Mouse (Mus musculus) brain, embryonic 14.5 days (tissue): ENCODE measurements around the gene Olfr1221. TPM values are rescaled to one million over a fixed set of nuclear protein-coding genes. Genes with fewer than 3 reads are reported as not detected.
"Not testable (repeated sequence)": the region's sequence is repeated elsewhere in the genome, so short reads cannot be mapped to it uniquely, and the experiment has no call there.

ENCODE experiments used
- DNase-seq: peaks from one replicate; pipeline ENCODE4 v3.0.0-alpha.2; 2011; ENCODE audit warnings: low read depth
- CTCF ChIP-seq: fragments of 200-500 bp; IDR thresholded peaks from 2 replicates; pipeline ENCODE4 v1.5.1; 2012; ENCODE audit warnings: inconsistent platforms, mild to moderate bottlenecking, moderate library complexity, borderline replicate concordance; ENCODE audit not compliant: insufficient read depth, insufficient read length; ENCODE audit errors: extremely low read depth
- POLR2A ChIP-seq: fragments of 200-500 bp; IDR thresholded peaks from 2 replicates; pipeline ENCODE4 v1.6.1; 2012; ENCODE audit warnings: mild to moderate bottlenecking, inconsistent platforms, borderline replicate concordance; ENCODE audit not compliant: poor library complexity, insufficient read depth, insufficient read length, severe bottlenecking; ENCODE audit errors: extremely low read depth
- polyA plus RNA-seq: library from polyadenylated mRNA; depleted of rRNA; stranded (reverse); fragments of >200 nt; gene quantifications from 2 replicates; pipeline ENCODE4 v1.2.3, GENCODE M21; 2012; rRNA removed

The Olfr1221 gene
- polyA plus RNA-seq, result not detected in 2 replicates

GRCm38 (mm10) chr2:89117183-89117582 lies at the start of gene Olfr1221:
Olfr1221 (minus strand) TSS chr2:89117283.
- TF ChIP-seq POLR2A (no peak), CTCF (no peak)
- DNase-seq, result no peak

- DNase-seq, result not testable (repeated sequence)
Observed at GRCm38 (mm10) chr2:89164711-89165110, 47.6 kb upstream of the Olfr1221 start.

DNA sequence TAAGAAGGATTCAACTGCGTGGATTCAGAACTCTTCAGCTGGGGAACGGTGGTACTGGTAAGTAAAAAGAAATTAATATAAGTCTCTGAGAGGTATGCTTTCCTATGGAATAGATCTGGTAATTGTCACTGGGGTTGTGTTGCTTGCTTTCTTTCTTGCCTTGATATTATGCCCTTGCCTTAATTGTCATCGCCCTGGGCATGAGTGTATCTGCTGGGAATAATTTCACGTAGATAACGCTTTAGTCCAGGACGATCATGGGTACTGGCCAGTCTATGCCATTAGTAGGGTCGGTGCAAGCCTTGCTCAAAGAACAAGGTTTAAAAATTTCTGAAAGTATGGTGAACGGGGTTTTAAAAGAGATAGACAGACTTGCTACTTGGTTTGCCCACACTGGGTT lies 46.9 kb upstream of the Olfr1221 start, which contains the start of gene Olfr1224-ps1:
Gene Olfr1224-ps1, minus strand, starts transcription at position 101 of the 400 bp plus-strand sequence.
- not testable (repeated sequence) for DNase-seq

DNA sequence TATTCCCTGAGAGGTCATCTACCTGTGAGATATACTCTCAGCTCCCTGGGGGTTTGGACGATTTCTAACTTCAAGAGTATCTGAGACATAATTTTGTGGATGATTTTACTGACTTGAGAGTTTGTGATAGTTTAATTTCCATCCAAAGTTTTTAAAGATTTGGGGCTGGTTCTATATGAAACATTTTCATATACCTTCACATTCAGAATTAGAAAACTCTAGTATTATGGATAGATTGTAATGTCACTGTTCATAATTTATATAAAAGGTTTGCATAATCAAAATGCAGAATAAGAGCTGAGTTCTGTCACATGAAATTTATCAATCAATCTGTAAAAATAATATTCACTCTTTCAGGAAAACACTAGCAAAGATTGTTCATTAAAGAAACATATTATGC lies 34.4 kb upstream of the Olfr1221 start, which contains the start of gene Olfr1223:
Gene Olfr1223, minus strand, starts transcription at position 101 of the 400 bp plus-strand sequence.
- TF ChIP-seq POLR2A (no peak), CTCF (no peak)
- DNase-seq, result no peak

DNA sequence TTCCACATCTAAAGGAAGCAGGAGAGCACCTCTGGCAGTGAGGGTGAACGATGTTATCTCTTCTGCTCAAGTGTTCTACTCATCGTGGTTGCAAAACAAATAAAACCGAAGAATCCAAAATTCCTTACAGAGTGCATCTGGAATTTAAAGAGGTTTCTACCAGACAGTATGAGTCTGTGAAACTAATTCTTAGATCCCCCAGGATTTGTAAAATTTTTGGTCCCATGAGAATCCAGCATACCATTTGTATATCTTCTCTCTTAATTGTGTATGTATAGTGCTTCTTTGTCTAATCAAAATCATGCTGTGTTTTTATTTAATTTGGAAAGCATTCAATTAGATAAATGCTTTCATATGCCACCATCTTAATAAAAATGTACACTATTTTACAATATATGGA lies 15.9 kb upstream of the Olfr1221 start, which contains the start of gene Olfr1222:
Gene Olfr1222, minus strand, starts transcription at position 101 of the 400 bp plus-strand sequence.
- TF ChIP-seq POLR2A (no peak), CTCF (no peak)
- DNase-seq, result no peak

DNA sequence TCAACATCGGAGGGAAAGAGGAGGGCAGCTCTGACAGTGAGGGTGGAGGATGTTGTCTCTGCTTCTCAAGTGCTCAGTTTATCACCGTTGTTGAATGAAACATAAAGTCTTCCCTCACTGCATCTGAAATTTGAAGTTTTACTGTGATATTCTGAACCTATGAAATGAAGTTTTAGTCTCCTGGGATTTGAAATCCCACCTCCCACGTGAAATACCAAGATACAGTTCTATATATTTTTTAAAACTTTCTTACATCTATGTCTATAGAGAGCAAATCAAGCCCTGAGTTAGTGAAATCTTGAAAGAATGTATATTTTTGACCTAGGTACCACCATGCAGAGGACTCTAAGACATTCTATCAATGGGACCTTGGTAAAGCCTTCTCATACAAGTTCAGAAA lies 10.3 kb downstream of the Olfr1221 start, which contains the start of gene Olfr1220:
Gene Olfr1220, minus strand, starts transcription at position 101 of the 400 bp plus-strand sequence.
- DNase-seq, result no peak
- TF ChIP-seq CTCF, result no peak
- no peak for TF ChIP-seq POLR2A

GRCm38 (mm10) chr2:89105651-89106050 lies 11.4 kb downstream of the Olfr1221 start:
- DNase-seq, result no peak
- TF ChIP-seq CTCF (no peak), POLR2A (no peak)

- TF ChIP-seq CTCF (no peak), POLR2A (no peak)
- no peak for DNase-seq
Observed at GRCm38 (mm10) chr2:89093848-89094247, 23.2 kb downstream of the Olfr1221 start.

DNA sequence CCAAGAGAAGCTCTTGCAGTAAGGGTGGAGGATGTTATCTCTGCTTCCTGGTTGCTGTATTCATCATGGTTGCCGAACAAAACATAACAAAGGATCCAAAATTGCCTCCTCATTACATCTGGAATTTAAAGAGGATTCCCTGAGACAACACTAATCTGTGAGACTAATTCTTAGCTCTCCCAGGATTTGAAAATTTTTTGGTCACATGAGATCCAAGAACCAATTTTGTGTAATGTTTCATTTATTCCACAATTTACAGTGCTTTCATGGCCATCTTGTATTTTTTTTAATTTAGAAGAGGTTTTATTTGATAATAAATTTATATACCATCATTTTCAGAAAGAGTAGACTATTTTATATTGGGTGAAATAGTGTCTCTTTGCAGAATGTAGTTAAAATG lies 33.7 kb downstream of the Olfr1221 start, which contains the start of gene Olfr1219:
Gene Olfr1219, minus strand, starts transcription at position 101 of the 400 bp plus-strand sequence.
- TF ChIP-seq POLR2A, result no peak
- no peak for TF ChIP-seq CTCF
- DNase-seq, result no peak

- no peak for TF ChIP-seq POLR2A
- no peak for TF ChIP-seq CTCF
- DNase-seq, result no peak
Observed at GRCm38 (mm10) chr2:89081487-89081886, 35.6 kb downstream of the Olfr1221 start.

DNA sequence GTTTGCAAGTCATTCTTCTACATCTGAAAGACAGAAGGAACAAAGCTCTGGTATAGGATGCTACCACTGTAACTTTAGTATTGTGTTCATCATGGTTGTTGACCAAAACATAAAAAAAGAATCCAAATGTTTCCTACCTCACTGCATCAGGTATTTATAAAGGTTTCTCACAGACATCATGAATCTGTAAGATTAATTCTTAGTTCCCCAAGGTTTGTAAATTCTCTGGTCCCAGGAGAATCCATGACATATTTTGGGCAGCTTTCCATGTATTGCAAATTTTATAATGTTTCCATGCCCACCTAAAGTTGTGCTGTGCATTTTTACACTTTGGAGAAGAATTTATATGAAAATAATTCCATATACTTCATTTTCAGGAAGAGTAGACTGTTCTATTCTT lies 56.0 kb downstream of the Olfr1221 start, which contains the start of gene Olfr1218:
Gene Olfr1218, minus strand, starts transcription at position 101 of the 400 bp plus-strand sequence.
- TF ChIP-seq POLR2A, result no peak
- TF ChIP-seq CTCF, result no peak
- DNase-seq, result no peak

Other genes with a start within 250 kb of the Olfr1221 start
- not detected in 2 replicates for gene Olfr1208, start 215.0 kb downstream of the Olfr1221 start, polyA plus RNA-seq
- not detected in 2 replicates for gene Olfr1209, start 202.1 kb downstream of the Olfr1221 start, polyA plus RNA-seq
- gene Olfr1211, start 179.2 kb downstream of the Olfr1221 start, polyA plus RNA-seq, result not detected in 2 replicates
- not detected in 2 replicates for gene Olfr1212, start 163.3 kb downstream of the Olfr1221 start, polyA plus RNA-seq
- not detected in 2 replicates for gene Gm13762, start 137.0 kb downstream of the Olfr1221 start, polyA plus RNA-seq
- not detected in 2 replicates for gene Olfr1214, start 124.6 kb downstream of the Olfr1221 start, polyA plus RNA-seq
- not detected in 2 replicates for gene Olfr1215, start 110.3 kb downstream of the Olfr1221 start, polyA plus RNA-seq
- not detected in 2 replicates for gene Olfr1216, start 98.9 kb downstream of the Olfr1221 start, polyA plus RNA-seq
- gene Olfr1217, start 85.2 kb downstream of the Olfr1221 start, polyA plus RNA-seq, result not detected in 2 replicates
- gene Olfr1218, start 56.1 kb downstream of the Olfr1221 start, polyA plus RNA-seq, result not detected in 2 replicates
- not detected in 2 replicates for gene Olfr1219, start 33.8 kb downstream of the Olfr1221 start, polyA plus RNA-seq
- not detected in 2 replicates for gene Olfr1220, start 10.4 kb downstream of the Olfr1221 start, polyA plus RNA-seq
- not detected in 2 replicates for gene Olfr1222, start 15.8 kb upstream of the Olfr1221 start, polyA plus RNA-seq
- not detected in 2 replicates for gene Olfr1223, start 34.3 kb upstream of the Olfr1221 start, polyA plus RNA-seq
- not detected in 2 replicates for gene Olfr1224-ps1, start 46.8 kb upstream of the Olfr1221 start, polyA plus RNA-seq
- gene Olfr1225, start 57.4 kb upstream of the Olfr1221 start, polyA plus RNA-seq, result not detected in 2 replicates
- gene Olfr1226, start 82.8 kb upstream of the Olfr1221 start, polyA plus RNA-seq, result not detected in 2 replicates
- gene Olfr1228, start 136.8 kb upstream of the Olfr1221 start, polyA plus RNA-seq, result not detected in 2 replicates
- not detected in 2 replicates for gene Olfr1229, start 170.7 kb upstream of the Olfr1221 start, polyA plus RNA-seq
- gene Olfr1230, start 180.0 kb upstream of the Olfr1221 start, polyA plus RNA-seq, result not detected in 2 replicates
- not detected in 2 replicates for gene Olfr1231, start 189.8 kb upstream of the Olfr1221 start, polyA plus RNA-seq
- gene Olfr1232, start 212.4 kb upstream of the Olfr1221 start, polyA plus RNA-seq, result not detected in 2 replicates
- gene Olfr1233, start 225.1 kb upstream of the Olfr1221 start, polyA plus RNA-seq, result not detected in 2 replicates
- not detected in 2 replicates for gene Olfr1234, start 247.6 kb upstream of the Olfr1221 start, polyA plus RNA-seq